Mouse (Mus musculus): ENCODE measurements around the gene Spry1. TPM values are rescaled to one million over a fixed set of nuclear protein-coding genes. Genes with fewer than 3 reads are reported as not detected.

Spry1 gene
- polyA plus RNA-seq, 1 experiment from 2014 or later, result 20.0 TPM

DNA sequence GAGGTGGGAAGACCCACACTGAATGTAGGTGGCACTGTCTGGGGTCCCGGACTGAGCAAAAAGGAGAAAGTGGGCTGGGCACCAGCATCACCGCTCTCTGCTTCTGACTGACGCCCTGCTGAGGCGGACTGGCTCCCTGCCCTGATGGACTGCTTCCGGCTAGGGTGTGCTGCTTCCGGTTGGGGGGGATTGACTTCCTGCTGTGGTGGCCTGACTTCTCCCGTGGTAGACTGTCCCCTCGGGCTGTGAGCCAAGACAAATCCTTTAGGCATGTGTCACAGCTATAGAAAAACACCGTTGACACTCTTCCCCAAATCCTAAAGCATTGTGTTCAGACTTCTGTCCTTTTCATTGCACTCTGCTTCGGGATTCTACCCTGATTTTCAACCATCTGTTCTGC, 26.0 kb upstream of the Spry1 start:
- no peaks in the 10 kb centered on the region for H3K27me3 ChIP-seq
- no peak overlapping the region for H3K9ac ChIP-seq
- no peak overlapping the region for H3K4me3 ChIP-seq
- H3K27ac ChIP-seq, result no peak overlapping the region
- no peaks in the 10 kb centered on the region for H3K9me3 ChIP-seq
- no peak for ATAC-seq (ENCODE audit: insufficient number of reproducible peaks, low FRiP score, low TSS enrichment, low read depth)
- H3K36me3 ChIP-seq, result no peaks in the 10 kb centered on the region
- H3K4me1 ChIP-seq, result peaks cover 9% of the 10 kb centered on the region; the same call in 1 of the 2 replicates
- no peak overlapping the region for H3K4me2 ChIP-seq
- WGBS, result 63% methylated on average over 10 of the region's 10 CpGs

DNA sequence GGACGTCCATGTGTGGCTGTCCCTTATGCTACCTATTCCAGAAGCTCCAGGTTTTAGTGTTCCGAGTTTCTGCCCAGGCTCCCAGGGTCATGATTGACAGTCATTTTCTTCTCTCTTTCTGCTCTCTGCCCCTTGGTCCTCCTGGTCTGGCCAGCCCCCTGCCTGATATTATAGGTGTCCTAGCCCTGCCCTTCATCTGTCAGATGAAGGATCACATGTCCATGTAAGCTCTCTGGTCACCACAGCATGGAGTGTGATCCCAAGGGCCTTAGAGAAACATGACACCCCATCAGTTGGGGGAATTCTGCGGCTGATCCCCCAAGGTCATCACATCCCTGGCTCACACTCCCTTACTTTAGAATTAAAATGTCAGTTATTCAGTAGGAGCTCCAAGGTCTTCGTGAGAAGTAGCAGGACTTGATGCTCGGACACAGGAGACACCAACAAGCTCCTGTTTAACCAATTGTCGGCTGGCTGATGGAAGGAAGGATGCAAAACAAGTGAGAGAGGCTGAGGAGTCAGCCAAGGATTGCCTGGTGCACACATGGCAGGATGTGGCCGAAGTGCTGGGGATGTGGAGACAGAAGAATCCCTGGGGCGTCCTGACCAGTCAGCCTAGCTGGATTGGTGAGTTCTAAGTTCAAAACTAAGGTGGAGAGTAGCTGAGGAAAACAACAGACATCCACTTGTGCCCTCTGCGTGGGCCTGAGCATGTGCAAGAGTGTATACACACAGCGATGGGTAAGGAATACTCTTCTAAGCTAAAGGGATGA, 24.7 kb upstream of the Spry1 start:
- ATAC-seq (ENCODE audit: insufficient number of reproducible peaks, low FRiP score, low TSS enrichment, low read depth), result no peak

DNA sequence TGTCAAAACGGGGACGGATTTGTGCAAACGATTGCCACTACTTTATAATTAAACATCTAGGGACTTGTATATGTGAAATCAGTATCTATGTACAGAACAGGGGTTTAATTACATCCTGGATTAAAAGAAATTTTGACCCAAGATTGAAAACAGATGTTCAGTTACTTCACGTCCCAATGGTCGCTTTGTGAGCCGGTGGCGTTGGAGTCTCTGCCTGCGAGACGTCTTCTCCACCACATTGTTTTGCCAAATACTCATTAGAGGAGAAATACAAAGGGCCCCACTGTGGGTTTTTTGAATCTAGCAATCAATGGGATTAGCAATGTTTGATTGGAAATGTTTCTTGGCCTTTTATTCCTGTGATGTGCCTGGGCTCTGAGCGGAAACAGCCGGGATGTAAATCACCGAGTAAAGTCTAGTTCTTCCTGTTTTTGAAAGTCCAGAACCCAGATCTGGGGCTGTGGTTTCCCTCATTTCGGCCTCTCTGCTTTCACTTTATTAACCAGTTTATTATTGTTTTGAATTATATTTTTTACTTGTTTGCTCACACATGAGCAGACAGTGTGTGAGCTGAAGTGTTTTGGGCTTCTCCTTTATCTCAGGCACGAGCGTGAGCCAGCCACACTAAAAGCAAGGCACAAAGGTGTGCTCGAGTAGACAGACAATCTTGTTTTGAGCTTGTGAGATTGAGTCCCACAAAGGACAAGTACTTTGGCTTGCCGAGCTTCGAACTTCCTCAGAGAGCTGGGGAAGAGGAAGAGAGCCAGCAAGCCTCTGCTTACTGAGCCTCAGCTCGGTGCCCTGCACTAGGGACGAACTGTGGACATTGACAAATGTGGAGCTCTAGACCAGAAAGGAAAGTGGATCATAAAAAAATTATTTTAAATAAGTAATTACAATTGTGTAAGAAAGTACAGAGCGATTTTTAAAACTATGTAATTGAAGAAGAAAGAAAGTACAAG, 22.9 kb upstream of the Spry1 start:
- WGBS, result 41% methylated on average over 21 of the region's 21 CpGs
- Histone ChIP-seq H3K4me1 (peaks cover 9% of the 10 kb centered on the region; the same call in 1 of the 2 replicates), H3K36me3 (no peaks in the 10 kb centered on the region), H3K27ac (0 out of 2 replicates have a peak overlapping the region, but pooled peaks have one; percentile 18), H3K9ac (no peak overlapping the region), H3K27me3 (no peaks in the 10 kb centered on the region), H3K4me2 (no peak overlapping the region), H3K9me3 (no peaks in the 10 kb centered on the region), H3K4me3 (no peak overlapping the region)
- ATAC-seq (ENCODE audit: insufficient number of reproducible peaks, low FRiP score, low TSS enrichment, low read depth), result no peak

More for the DNA sequence above, 24.7 kb upstream of the Spry1 start:
- Histone ChIP-seq H3K4me1 (peaks cover 9% of the 10 kb centered on the region; the same call in 1 of the 2 replicates), H3K36me3 (no peaks in the 10 kb centered on the region), H3K27me3 (no peaks in the 10 kb centered on the region), H3K27ac (no peak overlapping the region), H3K4me3 (no peak overlapping the region), H3K4me2 (no peak overlapping the region), H3K9me3 (no peaks in the 10 kb centered on the region), H3K9ac (no peak overlapping the region)
- 80% methylated on average over 10 of the region's 10 CpGs for WGBS

DNA sequence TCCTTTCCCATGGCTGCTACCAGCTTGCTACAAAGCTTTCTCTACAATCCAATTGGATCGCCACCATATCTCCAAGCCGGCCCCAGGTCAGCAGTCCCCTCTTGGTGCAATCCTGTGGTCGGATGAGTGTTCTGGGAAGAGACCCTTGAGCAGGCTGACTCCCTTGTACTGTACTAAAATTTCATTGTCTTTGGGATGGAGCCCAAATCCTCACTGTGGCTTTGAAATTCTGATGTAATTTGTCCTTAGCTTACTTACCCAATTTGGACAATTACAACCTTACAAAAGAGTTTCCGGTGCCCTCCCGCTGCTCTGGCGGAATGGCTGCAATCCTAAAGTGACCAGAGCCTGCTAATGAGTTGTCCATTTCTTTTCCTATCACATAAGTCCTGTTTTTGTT, 7.5 kb upstream of the Spry1 start:
- no peak overlapping the region for H3K9ac ChIP-seq
- ATAC-seq (ENCODE audit: insufficient number of reproducible peaks, low FRiP score, low TSS enrichment, low read depth), result no peak
- no peak overlapping the region for H3K4me2 ChIP-seq
- H3K9me3 ChIP-seq, result no peaks in the 10 kb centered on the region
- no peaks in the 10 kb centered on the region for H3K27me3 ChIP-seq
- no peak overlapping the region for H3K4me3 ChIP-seq
- H3K4me1 ChIP-seq, result no peaks in the 10 kb centered on the region
- 87% methylated on average over 6 of the region's 6 CpGs for WGBS
- H3K36me3 ChIP-seq, result no peaks in the 10 kb centered on the region
- no peak overlapping the region for H3K27ac ChIP-seq

- ATAC-seq (ENCODE audit: insufficient number of reproducible peaks, low FRiP score, low TSS enrichment, low read depth), result no peak
- H3K9me3 ChIP-seq, result no peaks in the 10 kb centered on the region
- no peak overlapping the region for H3K27ac ChIP-seq
- H3K4me3 ChIP-seq, result no peak overlapping the region
- no peak overlapping the region for H3K4me2 ChIP-seq
- no peaks in the 10 kb centered on the region for H3K36me3 ChIP-seq
- H3K9ac ChIP-seq, result no peak overlapping the region
- H3K4me1 ChIP-seq, result no peaks in the 10 kb centered on the region
- no peaks in the 10 kb centered on the region for H3K27me3 ChIP-seq
- 82% methylated on average over 3 of the region's 3 CpGs for WGBS
These were observed 7.0 kb upstream of the Spry1 start for GRCm38 (mm10) chr3:37632751-37633150.

GRCm38 (mm10) chr3:37634648-37635047, 5.1 kb upstream of the Spry1 start:
- no peak for ATAC-seq (ENCODE audit: insufficient number of reproducible peaks, low FRiP score, low TSS enrichment, low read depth)
- H3K4me3 ChIP-seq, result no peak overlapping the region
- no peak overlapping the region for H3K27ac ChIP-seq
- no peaks in the 10 kb centered on the region for H3K27me3 ChIP-seq
- H3K36me3 ChIP-seq, result no peaks in the 10 kb centered on the region
- H3K4me1 ChIP-seq, result peaks cover 4% of the 10 kb centered on the region; the same call in 1 of the 2 replicates
- H3K9ac ChIP-seq, result no peak overlapping the region
- WGBS, result 39% methylated on average over 4 of the region's 4 CpGs
- no peaks in the 10 kb centered on the region for H3K9me3 ChIP-seq
- no peak overlapping the region for H3K4me2 ChIP-seq

DNA sequence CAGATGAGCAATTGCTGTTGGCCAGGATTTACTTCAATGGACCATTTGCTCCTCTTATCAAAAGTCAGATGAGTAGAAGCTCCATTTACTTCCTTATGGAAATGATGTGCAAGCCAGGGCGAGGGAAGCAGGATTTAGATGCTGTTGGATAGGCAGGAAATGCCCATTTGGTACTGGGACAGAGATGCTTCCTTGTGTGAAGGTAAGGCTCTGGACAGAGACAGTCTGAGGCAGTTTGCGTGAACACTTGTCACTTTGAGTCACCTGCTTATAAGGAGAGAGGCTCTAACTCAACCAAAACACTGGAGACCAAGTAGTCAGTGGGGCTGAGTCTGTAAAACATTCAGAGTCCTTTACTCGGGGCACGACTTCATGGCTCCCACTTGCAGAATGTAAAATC, 2.8 kb upstream of the Spry1 start:
- 82% methylated on average over 4 of the region's 4 CpGs for WGBS
- Histone ChIP-seq H3K4me2 (no peak overlapping the region), H3K36me3 (no peaks in the 10 kb centered on the region), H3K4me3 (no peak overlapping the region), H3K9me3 (no peaks in the 10 kb centered on the region), H3K9ac (no peak overlapping the region), H3K4me1 (peaks cover 4% of the 10 kb centered on the region; the same call in 1 of the 2 replicates), H3K27ac (no peak overlapping the region), H3K27me3 (no peaks in the 10 kb centered on the region)
- no peak for ATAC-seq (ENCODE audit: insufficient number of reproducible peaks, low FRiP score, low TSS enrichment, low read depth)

DNA sequence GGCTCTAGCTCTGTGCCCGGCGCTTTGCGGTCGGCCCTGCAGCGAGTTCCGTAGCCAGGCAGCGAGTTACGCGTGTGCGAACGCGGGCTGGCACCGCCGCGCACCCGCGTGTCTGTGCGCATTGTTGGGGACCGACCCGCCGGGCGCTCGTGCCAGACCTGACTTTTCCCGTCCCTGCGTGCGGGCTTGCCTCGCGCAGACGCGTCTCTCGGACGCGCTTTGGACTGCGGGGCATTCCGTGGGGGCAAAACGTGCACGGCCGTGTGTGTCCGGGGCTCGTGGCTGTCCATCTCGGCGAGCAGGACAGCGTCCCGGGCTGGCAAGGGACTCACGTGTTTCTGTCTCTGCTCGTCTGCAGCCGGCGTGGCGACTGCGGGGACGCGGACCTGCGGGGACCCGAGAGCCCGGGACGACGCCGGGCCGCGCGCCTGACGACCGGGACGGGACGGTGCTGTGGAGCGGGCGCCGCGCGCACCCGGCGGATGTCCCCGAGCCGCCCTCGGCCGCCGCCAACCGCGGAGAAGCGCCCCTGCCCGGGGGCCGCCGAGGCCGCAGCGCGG, 495 bp downstream of the Spry1 start:
- H3K9me3 ChIP-seq, result no peaks in the 10 kb centered on the region
- under 1% methylated on average over 83 of the region's 86 CpGs for WGBS
- H3K9ac ChIP-seq, result peak overlapping the region; percentile 81
- peak; percentile 44; the same call in 1 of the 2 replicates for ATAC-seq (ENCODE audit: insufficient number of reproducible peaks, low FRiP score, low TSS enrichment, low read depth)
- peaks cover 20% of the 10 kb centered on the region; the same call in 1 of the 2 replicates for H3K36me3 ChIP-seq
- H3K4me1 ChIP-seq, result peaks cover 29% of the 10 kb centered on the region
- peak overlapping the region; percentile 67 for H3K4me2 ChIP-seq
- peak overlapping the region; percentile 95 for H3K27ac ChIP-seq
- peak overlapping the region; percentile 82 for H3K4me3 ChIP-seq
- no peaks in the 10 kb centered on the region for H3K27me3 ChIP-seq

GRCm38 (mm10) chr3:37640810-37641209, 1.1 kb downstream of the Spry1 start:
- ATAC-seq (ENCODE audit: insufficient number of reproducible peaks, low FRiP score, low TSS enrichment, low read depth), result peak; percentile 67; the same call in 1 of the 2 replicates
- Histone ChIP-seq H3K9ac (peak overlapping the region; percentile 81), H3K36me3 (peaks cover 24% of the 10 kb centered on the region; the same call in 1 of the 2 replicates), H3K9me3 (no peaks in the 10 kb centered on the region), H3K27ac (peak overlapping the region; percentile 95), H3K4me3 (peak overlapping the region; percentile 82), H3K4me2 (peak overlapping the region; percentile 67), H3K4me1 (peaks cover 29% of the 10 kb centered on the region), H3K27me3 (no peaks in the 10 kb centered on the region)
- under 1% methylated on average over 45 of the region's 47 CpGs for WGBS

DNA sequence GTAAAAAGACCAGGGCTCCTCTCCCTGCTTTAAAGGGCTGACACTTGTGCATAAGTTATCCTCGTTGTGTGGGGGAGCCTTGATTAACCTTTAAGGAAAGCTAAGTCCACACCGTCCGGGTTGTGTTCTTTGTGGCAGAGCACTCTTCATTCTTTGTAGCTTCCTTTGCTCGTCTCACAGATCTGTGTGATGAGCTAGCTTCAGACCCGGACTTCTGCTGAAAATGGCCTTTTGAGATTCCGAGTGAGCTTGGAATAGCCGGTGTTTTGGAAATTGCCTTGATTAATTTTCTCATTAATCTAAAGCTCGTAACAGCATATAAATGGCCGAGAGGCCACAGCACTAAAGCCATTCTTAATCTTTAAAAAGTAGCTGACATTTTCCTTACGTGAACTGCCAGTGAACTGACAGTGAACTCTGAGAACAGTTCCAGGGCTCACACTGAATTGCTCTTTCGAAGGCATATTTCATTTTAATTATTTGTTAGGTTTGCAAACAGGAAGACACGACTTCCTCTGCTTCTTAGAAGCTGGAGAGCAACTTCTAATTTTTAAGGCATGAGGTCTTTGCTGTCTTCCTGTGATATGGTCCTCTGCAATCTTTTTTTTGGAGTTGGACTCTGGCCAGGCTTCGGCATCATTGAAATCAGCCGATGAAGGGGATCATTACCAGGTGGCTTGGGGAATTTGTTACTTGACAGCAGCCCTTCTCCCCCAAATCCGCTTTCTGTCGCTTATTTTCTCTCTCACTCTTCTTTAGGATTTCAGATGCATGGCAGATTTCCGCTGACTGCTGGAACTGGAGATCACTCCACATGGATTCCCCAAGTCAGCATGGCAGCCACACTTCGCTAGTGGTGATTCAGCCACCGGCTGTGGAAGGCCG, 2.3 kb downstream of the Spry1 start:
- 0 out of 2 replicates have a peak overlapping the region, but pooled peaks have one; percentile 23 for H3K27ac ChIP-seq
- no peaks in the 10 kb centered on the region for H3K9me3 ChIP-seq
- H3K4me1 ChIP-seq, result peaks cover 32% of the 10 kb centered on the region
- peaks cover 28% of the 10 kb centered on the region; the same call in 1 of the 2 replicates for H3K36me3 ChIP-seq
- 22% methylated on average over 20 of the region's 20 CpGs for WGBS
- ATAC-seq (ENCODE audit: insufficient number of reproducible peaks, low FRiP score, low TSS enrichment, low read depth), result no peak
- no peaks in the 10 kb centered on the region for H3K27me3 ChIP-seq
- H3K4me3 ChIP-seq, result peak overlapping the region; percentile 82
- peak overlapping the region; percentile 67 for H3K4me2 ChIP-seq
- peak overlapping the region; percentile 81; the same call in 1 of the 2 replicates for H3K9ac ChIP-seq
